Mouse (Mus musculus) adrenal gland, adult 2 months (tissue): ENCODE results near the gene Slc6a20b. TPM values are rescaled to one million over a fixed set of nuclear protein-coding genes. Genes with fewer than 3 reads are reported as not detected.

ENCODE experiments used
- DNase-seq: peaks from one replicate; pipeline ENCODE4 v3.0.0; 2021
- polyA plus RNA-seq: library from polyadenylated mRNA; depleted of rRNA; stranded (reverse); fragments of >200 nt; gene quantifications from 2 replicates; pipeline ENCODE4 v1.2.3, GENCODE M21; 2012; rRNA removed
- total RNA-seq, 2 experiments: library from RNA; stranded (reverse); gene quantifications; 2 replicates each; pipeline ENCODE4 v1.2.3; 2021

Slc6a20b gene
- total and polyA plus RNA-seq, 3 experiments, result 0.10 TPM; not detected in 2

DNA sequence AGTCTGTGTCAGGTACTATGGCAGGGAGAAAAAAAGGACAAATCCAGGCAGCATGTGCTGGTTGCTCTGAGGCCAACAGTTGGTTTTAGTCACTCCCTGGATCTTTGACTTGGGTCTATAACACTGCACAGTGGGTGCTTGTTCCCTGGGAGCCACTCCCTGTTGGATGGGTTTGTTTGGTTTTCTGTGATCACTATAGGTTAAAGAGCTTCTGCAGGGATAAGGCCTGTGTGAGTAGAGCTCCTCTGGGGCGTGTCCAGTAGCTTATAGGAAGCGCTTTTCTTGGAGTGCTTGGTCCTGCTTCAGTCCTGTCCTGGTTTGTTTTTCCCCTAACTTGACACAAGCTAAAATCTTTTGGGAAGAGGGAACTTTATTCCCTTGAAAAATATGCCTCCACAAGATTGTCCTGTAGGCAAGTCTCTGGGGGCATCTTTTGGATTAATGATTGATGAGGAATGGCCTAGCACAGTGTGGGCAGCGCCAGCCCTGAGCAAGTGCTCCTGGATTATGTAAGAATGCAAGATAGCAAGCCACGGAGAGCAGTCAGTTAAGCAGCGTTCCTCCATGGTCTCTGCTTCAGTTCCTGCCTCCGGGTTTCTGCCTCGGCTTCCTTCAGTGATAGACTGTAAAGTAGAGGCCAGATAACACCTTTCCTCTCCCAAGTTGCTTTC is 43.0 kb downstream of the Slc6a20b start:
- no peak for DNase-seq

DNA sequence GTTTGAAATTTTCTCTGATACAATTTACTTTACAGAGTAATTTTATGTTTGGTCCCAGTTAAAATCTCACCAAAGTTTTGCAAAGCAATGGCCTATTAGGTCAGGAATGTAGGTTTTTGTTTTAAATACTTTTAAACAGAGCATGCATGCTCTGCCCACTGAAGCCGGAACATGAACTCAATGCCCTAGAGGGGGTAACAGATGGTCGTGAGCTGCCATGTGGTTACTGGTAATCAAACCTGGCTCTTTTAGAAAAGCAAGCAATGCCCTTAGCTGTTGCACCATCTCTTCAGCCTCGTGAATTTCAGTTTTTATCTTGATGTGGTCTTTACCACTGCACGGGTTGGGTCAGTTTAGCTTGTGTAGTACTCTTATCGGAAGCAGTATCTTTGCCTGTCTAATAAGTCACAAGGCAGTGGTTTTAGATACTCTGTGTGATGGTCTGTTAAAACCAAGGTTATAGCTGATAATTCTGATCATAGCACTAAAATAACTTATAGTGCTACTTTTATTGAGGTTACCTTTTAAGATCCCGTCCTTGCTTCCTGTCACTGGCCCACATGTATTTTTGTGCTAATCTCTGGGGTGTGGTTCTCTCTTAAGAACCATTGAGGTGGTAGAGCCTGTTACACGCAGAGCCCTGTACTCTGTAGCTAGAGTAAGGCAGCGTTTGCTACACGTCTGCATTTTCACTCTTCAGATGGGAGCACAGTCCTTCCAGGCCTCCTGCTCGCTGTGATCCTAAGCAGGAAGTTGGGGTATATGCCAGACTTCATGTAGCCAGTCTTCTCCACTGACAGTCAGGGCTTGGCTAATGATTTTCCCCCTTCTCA is 54.8 kb downstream of the Slc6a20b start:
- no peak for DNase-seq

DNA sequence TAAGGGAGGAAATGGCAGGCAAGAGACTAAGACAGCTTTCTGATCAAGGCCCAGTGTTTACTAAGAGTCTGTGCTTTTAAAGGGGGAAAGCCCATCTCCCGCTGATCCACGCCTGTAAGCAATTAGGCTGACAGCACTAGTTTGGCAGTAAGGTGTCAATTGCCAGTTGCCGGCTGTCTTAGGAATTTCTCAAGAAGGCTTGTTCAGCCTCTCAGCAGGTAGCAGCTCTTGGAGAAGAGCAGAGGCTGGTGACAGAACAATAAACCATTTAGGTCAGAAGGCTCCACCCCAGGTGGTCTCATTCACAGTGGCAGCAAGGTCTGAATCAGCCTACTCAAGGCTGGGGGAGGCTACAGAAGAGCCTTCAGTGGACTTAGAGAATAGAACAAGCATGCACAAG is 77.8 kb downstream of the Slc6a20b start:
- no peak for DNase-seq

Other genes starting within 250 kb of the Slc6a20b start
- gene Limd1, start 153.9 kb downstream of the Slc6a20b start, total RNA-seq, result 10 to 100 TPM; 28.7 to 33.0 TPM
- gene Limd1, start 153.9 kb downstream of the Slc6a20b start, polyA plus RNA-seq, result 30.2 and 48.8 TPM in 2 replicates
- 100 to 1,000 TPM in 1 of 2 experiments, 10 to 100 TPM in 1; 75.2 to 160 TPM for gene Sacm1l, start 102.8 kb downstream of the Slc6a20b start, total RNA-seq
- 1.8 and 2.3 TPM in 2 replicates for gene Sacm1l, start 102.8 kb downstream of the Slc6a20b start, polyA plus RNA-seq
- not detected for gene Ccr9, start 45.9 kb upstream of the Slc6a20b start, total RNA-seq
- 0.04 and 0.20 TPM in 2 replicates for gene Ccr9, start 45.9 kb upstream of the Slc6a20b start, polyA plus RNA-seq
- under 1 TPM in 1 of 2 experiments, not detected in 1; 0.29 TPM for gene Slc6a20a, start 46.3 kb upstream of the Slc6a20b start, total RNA-seq
- 0.09 and 0.44 TPM in 2 replicates for gene Slc6a20a, start 46.3 kb upstream of the Slc6a20b start, polyA plus RNA-seq
- gene Lztfl1, start 85.1 kb upstream of the Slc6a20b start, total RNA-seq, result 10 to 100 TPM; 44.7 to 55.5 TPM
- gene Lztfl1, start 85.1 kb upstream of the Slc6a20b start, polyA plus RNA-seq, result 0.74 and 1.1 TPM in 2 replicates
- gene Cxcr6, start 173.9 kb upstream of the Slc6a20b start, total RNA-seq, result under 1 TPM in 1 of 2 experiments, not detected in 1; 0.21 TPM
- 0.20 TPM in 1 of 2 replicates, not detected in the other for gene Cxcr6, start 173.9 kb upstream of the Slc6a20b start, polyA plus RNA-seq
- gene Fyco1, start 219.3 kb upstream of the Slc6a20b start, total RNA-seq, result 10 to 100 TPM; 37.1 to 41.1 TPM
- gene Fyco1, start 219.3 kb upstream of the Slc6a20b start, polyA plus RNA-seq, result 5.9 and 9.7 TPM in 2 replicates
- under 1 TPM; 0.10 to 0.20 TPM for gene Xcr1, start 229.5 kb upstream of the Slc6a20b start, total RNA-seq
- gene Xcr1, start 229.5 kb upstream of the Slc6a20b start, polyA plus RNA-seq, result 0.08 and 0.10 TPM in 2 replicates